Mouse (Mus musculus) E14TG2a.4 (cell line): Measurements from ENCODE around the gene Naa50.

ENCODE experiments used
- H3K27me3 ChIP-seq: 2 replicates; pipeline ENCODE4 v1.6.1; 2014; ENCODE audit warnings: low read length, control low read depth; ENCODE audit not compliant: insufficient read depth
- H3K36me3 ChIP-seq: 2 replicates; pipeline ENCODE4 v1.6.1; 2014; ENCODE audit warnings: low read length, control low read depth; ENCODE audit not compliant: insufficient read depth
- H3K4me1 ChIP-seq: replicated peaks from 2 replicates; pipeline ENCODE4 v1.6.1; 2014; ENCODE audit warnings: low read depth, low read length, control low read depth
- H3K4me3 ChIP-seq: replicated peaks from 2 replicates; pipeline ENCODE4 v1.5.1; 2014; ENCODE audit warnings: mild to moderate bottlenecking, low read length
- H3K9me3 ChIP-seq: 2 replicates; pipeline ENCODE4 v1.6.1; 2014; ENCODE audit warnings: low read length, control low read depth
- CTCF ChIP-seq: conservative IDR thresholded peaks from 2 replicates; pipeline ENCODE4 v1.5.1; 2014; ENCODE audit warnings: low read length
- NANOG ChIP-seq: IDR thresholded peaks from 2 replicates; pipeline ENCODE4 v1.6.1; 2014; ENCODE audit warnings: borderline replicate concordance, low read length, mixed read lengths
- POU5F1 ChIP-seq: IDR thresholded peaks from 2 replicates; pipeline ENCODE4 v1.6.1; 2014; ENCODE audit warnings: low read length, borderline replicate concordance

Naa50 gene

DNA sequence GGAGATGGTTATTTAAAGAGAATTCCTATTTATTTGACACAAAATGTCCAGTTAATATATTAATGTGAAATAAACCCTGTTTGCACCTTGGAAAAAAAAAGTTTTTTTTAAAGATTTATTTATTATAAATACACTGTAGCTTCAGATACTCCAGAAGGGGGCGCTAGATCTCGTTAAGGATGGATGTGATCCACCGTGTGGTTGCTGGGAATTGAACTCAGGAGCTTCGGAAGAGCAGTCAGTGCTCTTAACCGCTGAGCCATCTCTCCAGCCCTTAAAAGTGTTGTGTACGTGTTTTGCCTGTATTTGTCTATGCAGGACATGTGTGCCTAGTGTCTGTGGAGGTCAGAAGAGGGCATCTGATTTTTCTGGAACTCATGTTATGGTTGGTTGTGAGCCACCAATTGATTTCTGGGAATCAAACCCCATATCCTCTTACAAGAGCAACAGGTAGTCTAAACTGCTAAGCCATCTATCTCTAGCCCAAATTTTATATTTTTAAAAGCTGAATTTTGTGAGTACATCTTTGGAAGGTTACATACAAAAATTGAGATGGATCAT is 14.9 kb downstream of the Naa50 start:
- Histone ChIP-seq H3K9me3 (no peaks in the 10 kb centered on the region), H3K4me3 (no peak overlapping the region), H3K36me3 (peaks cover 62% of the 10 kb centered on the region), H3K27me3 (no peaks in the 10 kb centered on the region), H3K4me1 (peaks cover 28% of the 10 kb centered on the region)
- no peak for TF ChIP-seq POU5F1
- peak; percentile 40 for TF ChIP-seq CTCF

- H3K36me3 ChIP-seq = peaks cover 68% of the 10 kb centered on the region
- H3K4me3 ChIP-seq = no peak overlapping the region
- no peaks in the 10 kb centered on the region; the same call in 1 of the 2 replicates for H3K4me1 ChIP-seq
- TF ChIP-seq CTCF (no peak), NANOG (no peak), POU5F1 (no peak)
- H3K9me3 ChIP-seq = no peaks in the 10 kb centered on the region
- no peaks in the 10 kb centered on the region for H3K27me3 ChIP-seq
These were observed 19.7 kb downstream of the Naa50 start for GRCm38 (mm10) chr16:44159325-44159724.

DNA sequence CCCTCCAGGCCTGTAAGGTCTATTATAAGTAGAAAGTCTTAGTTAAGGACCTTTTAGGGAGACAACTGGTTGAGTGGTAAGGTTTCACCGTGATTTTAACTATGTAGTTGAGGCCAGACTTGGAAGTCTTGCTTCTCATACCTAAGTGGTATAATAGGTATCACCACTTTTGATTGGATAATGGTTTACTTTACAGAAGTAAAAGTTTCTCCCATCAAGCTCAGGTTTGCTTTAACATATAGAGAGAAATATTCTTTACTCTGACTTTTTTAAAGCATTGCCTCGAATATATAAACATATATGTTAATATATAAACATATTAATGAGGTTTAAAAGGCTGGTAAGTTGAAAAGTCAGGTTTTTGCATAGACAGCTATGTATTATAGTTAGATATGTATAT is 24.2 kb downstream of the Naa50 start:
- H3K4me1 ChIP-seq = no peaks in the 10 kb centered on the region
- TF ChIP-seq POU5F1 = no peak
- no peak for TF ChIP-seq CTCF
- no peak for TF ChIP-seq NANOG
- no peaks in the 10 kb centered on the region for H3K27me3 ChIP-seq
- no peak overlapping the region for H3K4me3 ChIP-seq
- peaks cover 29% of the 10 kb centered on the region for H3K36me3 ChIP-seq
- no peaks in the 10 kb centered on the region for H3K9me3 ChIP-seq

GRCm38 (mm10) chr16:44165182-44165581 is 25.6 kb downstream of the Naa50 start:
- TF ChIP-seq NANOG (no peak), CTCF (no peak), POU5F1 (no peak)
- no peaks in the 10 kb centered on the region for H3K4me1 ChIP-seq
- H3K9me3 ChIP-seq = no peaks in the 10 kb centered on the region
- no peak overlapping the region for H3K4me3 ChIP-seq
- H3K36me3 ChIP-seq = peaks cover 15% of the 10 kb centered on the region
- no peaks in the 10 kb centered on the region for H3K27me3 ChIP-seq

- no peaks in the 10 kb centered on the region for H3K36me3 ChIP-seq
- peaks cover 12% of the 10 kb centered on the region for H3K4me1 ChIP-seq
- H3K4me3 ChIP-seq = no peak overlapping the region
- TF ChIP-seq POU5F1 (no peak), CTCF (no peak), NANOG (no peak)
- H3K9me3 ChIP-seq = no peaks in the 10 kb centered on the region
- H3K27me3 ChIP-seq = no peaks in the 10 kb centered on the region
These were observed 29.4 kb downstream of the Naa50 start for GRCm38 (mm10) chr16:44168990-44169389.

DNA sequence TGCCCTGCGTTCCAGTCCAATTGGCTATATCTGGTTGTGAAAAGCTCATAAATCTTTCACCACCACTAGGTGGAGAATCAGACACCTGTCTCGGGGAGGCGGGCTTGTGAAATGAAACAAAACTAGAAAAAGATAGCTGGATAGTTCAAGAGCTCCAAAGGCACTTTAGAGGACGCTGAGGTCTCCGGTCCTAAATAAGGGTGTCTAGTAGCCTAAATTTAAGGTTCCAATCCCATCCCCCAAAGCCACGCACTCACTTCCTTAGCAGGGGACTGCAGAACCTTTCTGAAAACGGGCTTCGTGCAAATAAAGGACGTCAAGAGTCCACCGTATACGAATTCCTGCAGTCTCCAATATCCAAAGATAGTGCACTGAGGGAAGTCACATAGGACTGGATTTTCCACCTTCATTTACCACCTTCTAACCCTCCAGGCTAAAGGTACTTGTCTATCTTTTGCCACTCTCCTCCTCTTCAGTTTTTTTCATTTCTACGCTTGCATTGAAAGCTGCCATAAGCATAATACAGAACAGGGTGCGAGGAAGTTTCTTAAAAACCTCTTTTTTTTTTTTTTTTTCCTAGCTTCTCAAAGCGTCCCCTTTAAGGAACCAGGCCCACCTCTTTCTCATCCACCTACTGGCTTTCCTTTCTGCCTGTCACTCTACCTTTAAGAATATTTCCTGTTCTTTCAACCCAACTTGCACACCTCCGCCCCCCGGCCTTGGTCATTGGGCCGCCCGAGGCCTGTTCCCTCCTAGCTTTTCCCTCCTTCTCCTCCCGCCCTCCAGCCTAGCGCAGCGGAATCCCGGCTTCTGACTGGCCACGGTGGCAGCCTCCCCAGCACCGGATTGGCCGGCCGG is 32.9 kb downstream of the Naa50 start:
- TF ChIP-seq NANOG (no peak), CTCF (peak; percentile 25; the same call in 1 of the 2 replicates), POU5F1 (no peak)

DNA sequence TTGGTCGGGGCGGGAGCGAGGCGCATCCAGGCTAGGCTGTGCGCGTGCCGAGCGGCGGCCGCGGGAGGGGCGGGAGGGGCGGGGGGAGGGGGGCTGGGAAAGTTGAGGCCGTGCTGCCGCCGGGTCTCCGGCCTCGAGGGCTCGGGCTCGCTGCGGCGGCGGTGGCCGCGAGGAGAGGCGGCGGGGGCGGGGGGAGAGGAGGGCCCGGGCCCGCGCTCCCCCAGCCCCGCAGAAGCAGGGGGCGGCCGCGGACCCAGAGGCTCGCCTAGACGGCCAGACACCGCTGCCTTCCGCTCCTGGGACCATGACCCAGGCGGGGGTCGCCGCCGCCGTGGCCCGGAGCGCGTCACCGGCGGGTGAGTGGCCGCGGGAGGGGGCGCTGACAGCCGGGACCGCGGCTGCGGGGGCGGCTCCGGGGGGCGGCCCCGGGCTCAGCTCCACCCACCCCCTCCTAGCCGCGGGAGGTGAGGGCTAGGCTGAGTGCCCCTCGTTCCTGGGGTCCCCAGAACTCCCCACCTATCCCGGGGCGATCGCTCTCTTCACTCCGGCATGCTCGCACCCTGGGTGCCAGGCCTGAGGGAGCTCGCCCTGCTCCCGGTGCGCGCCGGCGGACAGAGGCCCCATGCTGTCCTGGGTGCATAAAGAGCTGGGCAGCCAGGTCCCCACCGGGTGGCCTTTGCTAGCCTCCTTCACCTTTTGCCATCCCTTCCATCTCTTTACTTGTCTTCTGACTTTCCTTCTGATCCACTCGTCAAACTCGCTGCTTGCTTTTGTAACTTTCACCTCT is 33.7 kb downstream of the Naa50 start, which contains the start of gene Usf3:
Gene Usf3, plus strand, starts transcription at position 92 of the 787 bp plus-strand sequence.
- Histone ChIP-seq H3K9me3 (no peaks in the 10 kb centered on the region), H3K36me3 (no peaks in the 10 kb centered on the region), H3K27me3 (no peaks in the 10 kb centered on the region; the same call in 1 of the 2 replicates), H3K4me1 (peaks cover 23% of the 10 kb centered on the region), H3K4me3 (peak within 1 kb of the TSS; percentile 93)
- TF ChIP-seq POU5F1 = no peak

More for the DNA sequence above, 32.9 kb downstream of the Naa50 start:
- no peaks in the 10 kb centered on the region for H3K36me3 ChIP-seq
- H3K9me3 ChIP-seq = no peaks in the 10 kb centered on the region
- H3K27me3 ChIP-seq = no peaks in the 10 kb centered on the region; the same call in 1 of the 2 replicates
- peak overlapping the region; percentile 84 for H3K4me3 ChIP-seq
- peaks cover 23% of the 10 kb centered on the region for H3K4me1 ChIP-seq

GRCm38 (mm10) chr16:44173966-44174530 is 34.4 kb downstream of the Naa50 start:
- TF ChIP-seq NANOG (no peak), POU5F1 (no peak), CTCF (no peak)
- Histone ChIP-seq H3K4me3 (peak overlapping the region; percentile 93), H3K9me3 (no peaks in the 10 kb centered on the region), H3K4me1 (peaks cover 28% of the 10 kb centered on the region), H3K36me3 (no peaks in the 10 kb centered on the region), H3K27me3 (no peaks in the 10 kb centered on the region; the same call in 1 of the 2 replicates)
